Mouse (Mus musculus) gastrocnemius, adult 8-10 months (tissue): ENCODE measurements around the gene Grik2. TPM values are rescaled to one million over a fixed set of nuclear protein-coding genes. Genes with fewer than 3 reads are reported as not detected.
"Not testable (repeated sequence)": the region's sequence is repeated elsewhere in the genome, so short reads cannot be mapped to it uniquely, and the experiment has no call there.

Source experiments
- DNase-seq, 2 experiments: peaks; one replicate each; pipeline ENCODE4 v3.0.0; 2022; ENCODE audit warnings: low spot score in 2 of 2
- total RNA-seq, 4 experiments: library from RNA; stranded (reverse); gene quantifications; 2 replicates each; pipeline ENCODE4 v1.2.4; 2022

Grik2 gene
- total RNA-seq, 4 experiments from 2014 or later, result 0.11 to 0.48 (median 0.18) TPM; not detected in 1

GRCm38 (mm10) chr10:49365262-49365661 is 423.3 kb downstream of the Grik2 start:
- no peak for DNase-seq

GRCm38 (mm10) chr10:49322413-49322812 is 466.2 kb downstream of the Grik2 start:
- no peak for DNase-seq

DNA sequence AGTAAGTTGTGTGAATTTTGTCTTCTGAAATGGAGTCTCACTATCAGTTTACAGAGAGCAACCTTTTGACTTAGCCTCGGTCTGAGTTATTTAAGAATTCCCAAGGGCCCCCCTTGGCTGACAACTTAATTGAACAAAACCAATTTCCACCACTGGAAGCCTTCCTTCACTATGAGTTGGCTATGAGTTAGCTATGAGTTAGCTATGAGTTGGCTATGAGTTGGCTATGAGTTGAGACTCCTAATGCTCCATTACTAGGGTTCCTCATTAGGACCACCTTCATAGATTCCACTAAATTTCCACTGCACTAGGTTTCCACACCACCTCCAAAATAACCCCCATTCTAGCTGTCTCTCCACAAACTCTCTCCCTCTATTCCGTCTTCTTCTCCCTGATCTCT is 468.7 kb downstream of the Grik2 start:
- no peak for DNase-seq

DNA sequence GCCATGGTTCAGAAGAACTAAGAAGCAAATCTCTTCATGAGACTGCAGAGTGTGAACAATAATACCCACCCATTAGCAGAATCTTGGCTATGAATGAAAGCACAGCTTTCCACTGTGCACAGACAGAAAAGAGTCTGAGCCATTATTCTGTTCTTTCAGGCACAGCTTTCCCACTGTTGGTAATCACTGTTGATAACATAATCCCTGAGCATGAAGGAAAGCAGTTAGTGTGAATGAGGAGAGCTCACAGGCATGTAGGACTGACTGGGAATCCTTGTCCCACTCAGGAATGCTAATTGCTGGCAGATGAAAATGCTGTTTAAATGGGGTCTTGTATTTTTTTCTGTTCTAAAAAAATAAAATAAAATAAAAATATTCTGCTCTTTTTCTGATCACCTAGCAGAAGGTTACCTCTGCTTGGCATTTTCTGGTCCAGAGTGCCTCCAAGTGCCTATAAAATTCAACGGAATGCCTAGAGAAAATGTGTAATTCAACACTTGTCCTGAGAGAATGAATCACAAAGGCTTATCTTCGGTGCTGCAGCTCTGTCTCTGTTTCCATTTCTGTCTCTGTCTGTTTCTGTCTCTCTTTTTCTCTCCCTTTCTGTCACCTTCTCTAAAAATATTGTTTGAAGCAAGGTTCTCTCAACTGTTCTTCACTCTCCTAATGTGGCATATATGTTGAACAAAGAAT is 532.2 kb downstream of the Grik2 start:
- no peak for DNase-seq

DNA sequence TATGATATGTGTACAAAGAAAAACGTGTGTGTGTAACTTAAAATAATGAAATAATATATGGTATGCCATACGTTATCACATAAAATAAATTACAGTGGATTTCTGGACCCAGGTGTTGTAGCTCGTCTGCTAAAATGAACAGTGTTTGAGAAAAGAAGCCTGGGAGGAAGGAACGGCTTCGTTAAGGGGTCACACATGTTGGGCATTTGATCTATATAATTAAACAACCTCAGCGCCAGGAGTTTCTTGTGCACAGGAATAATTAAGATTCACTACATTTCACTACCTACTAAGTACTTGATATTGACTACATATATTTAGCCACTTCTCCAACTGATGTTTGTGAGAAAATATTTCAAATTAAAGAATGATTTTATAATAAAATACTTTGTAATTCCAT is 551.2 kb downstream of the Grik2 start:
- DNase-seq, result not testable (repeated sequence)

DNA sequence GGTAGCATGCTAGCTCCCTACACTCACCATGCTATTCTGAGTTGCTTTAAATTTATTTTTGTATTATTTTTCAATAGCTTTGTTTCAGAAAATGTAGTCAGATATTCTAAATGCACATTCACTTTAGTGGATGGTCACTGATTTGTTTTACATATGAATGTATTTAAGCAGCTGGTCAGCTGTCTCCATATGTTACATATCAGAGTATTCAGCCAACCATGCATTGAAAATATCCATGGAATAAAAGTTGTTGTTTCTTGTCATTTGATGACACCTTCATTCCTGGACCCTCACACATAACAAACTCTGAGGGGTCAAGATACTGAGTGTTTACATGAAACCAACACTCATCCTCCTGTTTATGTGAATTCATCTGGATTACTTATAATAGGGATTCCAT is 551.7 kb downstream of the Grik2 start:
- not testable (repeated sequence) for DNase-seq

- DNase-seq, result no peak
Observed at GRCm38 (mm10) chr10:49220096-49220495, 568.5 kb downstream of the Grik2 start.

GRCm38 (mm10) chr10:49219631-49220030 is 568.9 kb downstream of the Grik2 start:
- no peak for DNase-seq

- DNase-seq, result no peak
Observed at GRCm38 (mm10) chr10:49191773-49192371, 596.7 kb downstream of the Grik2 start.

- DNase-seq, result no peak
Observed at GRCm38 (mm10) chr10:49191291-49191690, 597.3 kb downstream of the Grik2 start.

DNA sequence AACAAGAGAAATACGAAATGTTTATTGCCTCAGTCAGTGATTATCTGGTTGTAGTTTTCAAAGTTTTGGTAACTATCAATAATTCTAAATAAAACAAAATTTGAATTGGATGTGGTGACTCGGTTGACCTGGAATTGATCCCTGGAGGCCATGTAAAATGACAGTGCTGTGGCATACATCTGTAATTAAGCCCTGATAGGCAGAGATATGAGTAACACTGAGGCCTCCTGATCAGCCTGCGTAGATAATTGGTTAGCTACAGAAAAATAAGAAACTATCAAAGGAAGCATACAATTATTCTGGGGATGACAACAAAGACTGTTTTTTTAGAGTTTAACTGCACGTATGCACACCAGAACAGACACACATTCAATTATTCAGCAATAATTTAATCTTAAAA is 634.4 kb downstream of the Grik2 start:
- no peak for DNase-seq

GRCm38 (mm10) chr10:49151496-49151895 is 637.1 kb downstream of the Grik2 start:
- DNase-seq, result not testable (repeated sequence)

DNA sequence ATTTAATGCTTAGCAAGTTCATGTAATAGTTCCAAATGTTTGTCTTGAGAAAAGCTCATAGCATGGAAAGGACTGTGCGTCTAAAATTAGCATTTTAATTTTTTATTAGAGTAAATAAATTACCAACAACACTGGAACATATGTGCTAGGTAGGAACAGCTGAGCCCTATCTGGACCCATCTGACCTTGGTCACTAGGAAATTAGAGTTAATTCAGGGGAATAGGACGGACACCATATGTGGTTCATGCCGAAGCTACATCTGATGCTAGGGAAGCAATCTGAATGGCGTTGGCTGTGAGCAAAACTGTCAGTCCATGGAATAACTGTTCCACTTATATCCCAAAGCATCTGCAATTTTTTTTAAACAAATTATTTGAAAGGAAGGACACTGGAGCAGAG is 638.9 kb downstream of the Grik2 start:
- no peak for DNase-seq

DNA sequence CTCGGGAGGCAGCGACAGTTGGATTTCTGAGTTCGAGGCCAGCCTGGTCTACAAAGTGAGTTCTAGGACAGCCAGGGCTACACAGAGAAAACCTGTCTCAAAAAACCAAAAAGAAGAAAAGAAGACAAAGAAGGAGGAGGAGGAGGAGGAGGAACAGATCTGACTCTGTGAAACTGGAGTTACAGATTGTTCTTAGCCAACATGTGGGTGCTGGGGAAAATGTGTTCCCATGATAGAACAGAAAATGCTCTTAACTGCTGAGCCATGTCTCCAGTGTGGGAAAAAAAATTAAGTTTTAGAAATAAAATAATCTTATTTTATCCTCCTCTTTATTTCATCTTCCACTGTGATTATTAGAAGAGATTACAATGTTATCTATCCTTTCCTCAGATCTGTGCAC is 645.9 kb downstream of the Grik2 start:
- no peak for DNase-seq

- no peak for DNase-seq
Observed at GRCm38 (mm10) chr10:49136816-49137215, 651.8 kb downstream of the Grik2 start.

DNA sequence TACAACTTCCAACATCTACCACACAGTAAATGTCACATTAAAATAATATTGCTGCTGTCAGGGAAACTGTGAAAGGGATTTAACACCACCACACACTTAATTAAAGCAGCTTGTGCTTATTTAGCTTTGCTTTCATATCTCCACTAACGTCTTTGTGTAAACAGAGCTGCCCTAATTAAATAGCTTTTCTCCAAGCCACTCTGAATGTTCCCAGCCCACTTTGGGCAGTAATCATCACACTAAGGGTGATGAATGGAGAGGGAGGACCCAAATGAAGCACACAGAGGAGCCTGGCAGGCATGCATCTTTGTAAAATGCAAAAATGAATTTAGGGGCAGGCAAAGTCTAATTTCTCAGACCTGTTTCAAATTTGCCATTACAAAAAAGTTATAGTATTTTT is 657.3 kb downstream of the Grik2 start:
- DNase-seq, result no peak

- no peak for DNase-seq
Observed at GRCm38 (mm10) chr10:49050339-49050738, 738.2 kb downstream of the Grik2 start.

GRCm38 (mm10) chr10:49049391-49049790 is 739.2 kb downstream of the Grik2 start:
- DNase-seq, result no peak
